Mouse (Mus musculus) liver, embryonic 11.5 days (tissue): Measurements from ENCODE around the gene Ceacam16. TPM values are rescaled to one million over a fixed set of nuclear protein-coding genes. Genes with fewer than 3 reads are reported as not detected.

Source experiments
- ATAC-seq: fragments of 200-750 bp; cut with Nextera tagmentation; replicated peaks from 2 replicates; pipeline ENCODE4 v1.8.0; 2017; ENCODE audit warnings: moderate number of reproducible peaks, mild to moderate bottlenecking, moderate TSS enrichment, moderate library complexity; ENCODE audit not compliant: low FRiP score
- DNase-seq: peaks from one replicate; pipeline ENCODE4 v3.0.0-alpha.2; 2017; ENCODE audit warnings: low spot score
- H3K27ac ChIP-seq: fragments of 300-500 bp; sonication (generic); 2 replicates; pipeline ENCODE4 v1.5.1; 2014; ENCODE audit warnings: mild to moderate bottlenecking, low read depth, low read length, control low read depth
- H3K27me3 ChIP-seq: fragments of 300-500 bp; sonication (generic); replicated peaks from 2 replicates; pipeline ENCODE4 v1.6.1; 2014; ENCODE audit warnings: low read length, mixed read lengths; ENCODE audit not compliant: control insufficient read depth, insufficient read depth
- H3K36me3 ChIP-seq: fragments of 300-500 bp; sonication (generic); 2 replicates; pipeline ENCODE4 v1.6.1; 2014; ENCODE audit warnings: mild to moderate bottlenecking, low read length, moderate library complexity, mixed read lengths; ENCODE audit not compliant: control insufficient read depth, insufficient read depth
- H3K4me1 ChIP-seq: fragments of 300-500 bp; sonication (generic); replicated peaks from 2 replicates; pipeline ENCODE4 v1.6.1; 2014; ENCODE audit warnings: low read length, mixed read lengths; ENCODE audit not compliant: control insufficient read depth, insufficient read depth
- H3K4me2 ChIP-seq: fragments of 300-500 bp; sonication (generic); 2 replicates; pipeline ENCODE4 v1.6.1; 2014; ENCODE audit warnings: mild to moderate bottlenecking, control low read depth, moderate library complexity
- H3K4me3 ChIP-seq: fragments of 300-500 bp; sonication (generic); 2 replicates; pipeline ENCODE4 v1.5.1; 2014; ENCODE audit warnings: low read depth, low read length, control low read depth
- H3K9ac ChIP-seq: fragments of 300-500 bp; sonication (generic); 2 replicates; pipeline ENCODE4 v1.6.1; 2014; ENCODE audit warnings: low read depth, low read length, control low read depth
- H3K9me3 ChIP-seq: fragments of 300-500 bp; sonication (generic); 2 replicates; pipeline ENCODE4 v1.6.1; 2016; ENCODE audit warnings: low read length, inconsistent platforms, mixed read lengths; ENCODE audit not compliant: control insufficient read depth
- WGBS: fragments of 180-500 bp; shearing (Covaris S2); extraction: QIAGEN DNeasy Blood & Tissue Kit; methylation state at CpG from one replicate; pipeline ENCODE4 v1.1.7; 2014; 5-methylcytosine and 5-hydroxymethylcytosine counted together
- polyA plus RNA-seq: library from polyadenylated mRNA; unstranded; fragments of >200 nt; fragmentation: Nextera tagmentation; extraction: Ambion mirVana; gene quantifications from 2 replicates; pipeline ENCODE4 v1.2.1, GENCODE M21; 2014

The Ceacam16 gene
- not detected in 2 replicates for polyA plus RNA-seq

GRCm38 (mm10) chr7:19861199-19861598 is at the start of gene Ceacam16:
Ceacam16 (minus strand) TSS chr7:19861299.
- H3K9me3 ChIP-seq: no peaks in the 10 kb centered on the region
- DNase-seq (no peak), ATAC-seq (no peak)
- H3K4me2 ChIP-seq: no peak within 1 kb of the TSS
- no peak within 1 kb of the TSS for H3K4me3 ChIP-seq
- H3K27ac ChIP-seq: no peak within 1 kb of the TSS
- no peaks in the 10 kb centered on the region for H3K36me3 ChIP-seq
- H3K4me1 ChIP-seq: no peaks in the 10 kb centered on the region
- 75% methylated on average over 9 of the region's 9 CpGs for WGBS
- no peak within 1 kb of the TSS for H3K9ac ChIP-seq
- H3K27me3 ChIP-seq: peaks cover 6% of the 10 kb centered on the region

- H3K4me3 ChIP-seq: no peak overlapping the region
- no peaks in the 10 kb centered on the region for H3K4me1 ChIP-seq
- ATAC-seq: peak; percentile 65
- no peaks in the 10 kb centered on the region for H3K9me3 ChIP-seq
- H3K36me3 ChIP-seq: peaks cover 14% of the 10 kb centered on the region
- 52% methylated on average over 21 of the region's 21 CpGs for WGBS
- H3K27ac ChIP-seq: no peak overlapping the region
- no peaks in the 10 kb centered on the region for H3K27me3 ChIP-seq
- no peak overlapping the region for H3K9ac ChIP-seq
- peak; percentile 72 for DNase-seq
- H3K4me2 ChIP-seq: no peak overlapping the region
Measured at GRCm38 (mm10) chr7:19910421-19911291, 49.6 kb upstream of the Ceacam16 start.

- no peaks in the 10 kb centered on the region for H3K27me3 ChIP-seq
- no peaks in the 10 kb centered on the region for H3K4me1 ChIP-seq
- H3K27ac ChIP-seq: no peak overlapping the region
- DNase-seq: peak; percentile 59
- WGBS: 40% methylated on average over 8 of the region's 8 CpGs
- no peak for ATAC-seq
- H3K9ac ChIP-seq: no peak overlapping the region
- no peaks in the 10 kb centered on the region for H3K36me3 ChIP-seq
- H3K9me3 ChIP-seq: no peaks in the 10 kb centered on the region
- no peak overlapping the region for H3K4me2 ChIP-seq
- H3K4me3 ChIP-seq: no peak overlapping the region
Measured at GRCm38 (mm10) chr7:19889881-19890280, 28.8 kb upstream of the Ceacam16 start.

GRCm38 (mm10) chr7:19887849-19888248 is 26.8 kb upstream of the Ceacam16 start, which contains the start of gene Ceacam19:
Ceacam19 (minus strand) TSS chr7:19887965.
- Histone ChIP-seq H3K27ac (no peak within 1 kb of the TSS), H3K27me3 (no peaks in the 10 kb centered on the region), H3K9ac (no peak within 1 kb of the TSS), H3K4me3 (no peak within 1 kb of the TSS), H3K4me1 (no peaks in the 10 kb centered on the region), H3K9me3 (no peaks in the 10 kb centered on the region), H3K4me2 (no peak within 1 kb of the TSS), H3K36me3 (no peaks in the 10 kb centered on the region)
- ATAC-seq (no peak), DNase-seq (no peak)
- WGBS: 61% methylated on average over 7 of the region's 7 CpGs

DNA sequence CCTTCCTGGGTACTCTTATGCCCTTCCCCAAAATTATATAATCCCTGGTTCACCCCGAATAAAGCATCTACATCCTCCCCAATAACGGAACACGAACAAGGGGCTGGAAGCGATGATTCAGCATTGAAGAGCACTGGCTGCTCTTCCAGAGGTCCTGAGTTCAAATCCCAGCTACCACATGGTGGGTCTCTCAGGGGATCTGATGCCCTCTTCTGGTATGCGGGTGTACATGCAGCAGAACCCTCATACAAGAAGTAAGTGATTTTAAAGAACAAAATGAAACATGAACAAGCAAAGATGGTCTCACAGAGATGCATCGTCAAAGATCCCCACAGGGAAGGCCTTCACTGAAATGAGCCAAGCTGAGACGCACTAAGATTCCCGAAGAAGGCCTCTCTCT is 19.7 kb upstream of the Ceacam16 start:
- ATAC-seq: no peak
- no peak overlapping the region for H3K4me2 ChIP-seq
- no peak for DNase-seq
- no peak overlapping the region for H3K9ac ChIP-seq
- H3K27me3 ChIP-seq: no peaks in the 10 kb centered on the region
- H3K9me3 ChIP-seq: no peaks in the 10 kb centered on the region
- 73% methylated on average over 8 of the region's 8 CpGs for WGBS
- no peaks in the 10 kb centered on the region for H3K4me1 ChIP-seq
- H3K36me3 ChIP-seq: no peaks in the 10 kb centered on the region
- no peak overlapping the region for H3K27ac ChIP-seq
- H3K4me3 ChIP-seq: no peak overlapping the region

- no peak for DNase-seq
- H3K4me2 ChIP-seq: peak overlapping the region; percentile 7
- H3K27me3 ChIP-seq: no peaks in the 10 kb centered on the region
- ATAC-seq: peak; percentile 50
- no peak overlapping the region for H3K9ac ChIP-seq
- H3K36me3 ChIP-seq: no peaks in the 10 kb centered on the region
- H3K9me3 ChIP-seq: 0 out of 2 replicates have a peak, but pooled peaks cover 2% of the 10 kb centered on the region
- H3K4me1 ChIP-seq: no peaks in the 10 kb centered on the region
- WGBS: 32% methylated on average over 14 of the region's 14 CpGs
- no peak overlapping the region for H3K4me3 ChIP-seq
- no peak overlapping the region for H3K27ac ChIP-seq
Measured at GRCm38 (mm10) chr7:19876781-19877425, 15.8 kb upstream of the Ceacam16 start.

DNA sequence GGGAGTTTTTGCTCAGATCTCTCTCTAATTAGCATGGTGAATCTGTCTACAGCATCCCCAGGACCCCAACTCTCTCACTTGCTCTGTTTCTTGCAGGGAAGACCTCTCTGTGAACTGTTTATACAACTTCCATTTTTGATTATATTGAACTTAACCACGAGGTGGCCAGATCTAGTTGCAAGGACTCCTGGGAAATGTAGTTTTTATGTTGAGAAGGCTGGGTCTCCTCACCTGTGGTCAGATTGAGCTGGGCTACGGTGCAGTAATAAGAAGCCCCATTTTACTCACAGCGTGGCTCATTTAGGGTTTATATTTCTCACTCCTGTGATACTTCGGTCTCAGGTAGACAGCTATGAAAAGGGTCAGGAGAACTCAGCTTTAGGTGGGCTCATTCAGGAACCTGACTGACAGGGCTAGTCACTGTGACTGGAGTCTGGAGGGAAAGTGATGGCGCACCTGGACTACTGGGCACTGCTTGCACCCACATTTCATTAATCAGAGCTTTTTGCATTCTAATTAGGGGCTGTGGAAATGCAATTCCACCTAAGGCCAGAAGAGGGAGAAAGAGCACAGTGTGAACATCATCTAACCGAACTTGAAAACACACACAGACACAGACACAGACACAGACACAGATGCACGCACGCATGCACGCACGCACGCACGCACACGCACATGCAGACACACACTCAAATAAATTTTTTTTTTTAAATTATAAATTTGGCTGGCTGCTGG is 15.0 kb upstream of the Ceacam16 start:
- Histone ChIP-seq H3K4me1 (peaks cover 2% of the 10 kb centered on the region; the same call in 1 of the 2 replicates), H3K27ac (no peak overlapping the region), H3K4me2 (peak overlapping the region; percentile 7; the same call in 1 of the 2 replicates), H3K27me3 (no peaks in the 10 kb centered on the region), H3K9me3 (0 out of 2 replicates have a peak, but pooled peaks cover 2% of the 10 kb centered on the region), H3K4me3 (no peak overlapping the region), H3K36me3 (no peaks in the 10 kb centered on the region), H3K9ac (no peak overlapping the region)
- DNase-seq (no peak), ATAC-seq (peak; percentile 57)
- 31% methylated on average over 13 of the region's 13 CpGs for WGBS

GRCm38 (mm10) chr7:19871943-19872601 is 11.0 kb upstream of the Ceacam16 start:
- H3K4me3 ChIP-seq: no peak overlapping the region
- ATAC-seq: no peak
- WGBS: 24% methylated on average over 5 of the region's 5 CpGs
- no peak for DNase-seq
- H3K4me2 ChIP-seq: no peak overlapping the region
- H3K36me3 ChIP-seq: no peaks in the 10 kb centered on the region
- peaks cover 5% of the 10 kb centered on the region; the same call in 1 of the 2 replicates for H3K4me1 ChIP-seq
- no peak overlapping the region for H3K27ac ChIP-seq
- H3K9ac ChIP-seq: no peak overlapping the region
- H3K27me3 ChIP-seq: no peaks in the 10 kb centered on the region
- H3K9me3 ChIP-seq: 0 out of 2 replicates have a peak, but pooled peaks cover 2% of the 10 kb centered on the region
